Mouse (Mus musculus) forebrain, embryonic 12.5 days (tissue): ENCODE data around the gene Sema3a. TPM values are rescaled to one million over a fixed set of nuclear protein-coding genes. Genes with fewer than 3 reads are reported as not detected.

Source experiments
- ATAC-seq: fragments of 200-750 bp; cut with Nextera tagmentation; 2 replicates; pipeline ENCODE4 v1.8.0; 2017; ENCODE audit warnings: moderate TSS enrichment; ENCODE audit not compliant: low FRiP score
- H3K27ac ChIP-seq: fragments of 300-500 bp; sonication (generic); 2 replicates; pipeline ENCODE4 v1.5.1; 2016; ENCODE audit warnings: mild to moderate bottlenecking
- H3K27me3 ChIP-seq: fragments of 300-500 bp; sonication (generic); 2 replicates; pipeline ENCODE4 v1.6.1; 2016; ENCODE audit warnings: mild to moderate bottlenecking
- H3K36me3 ChIP-seq: fragments of 300-500 bp; sonication (generic); replicated peaks from 2 replicates; pipeline ENCODE4 v1.6.1; 2016; ENCODE audit warnings: mild to moderate bottlenecking
- H3K4me1 ChIP-seq: fragments of 300-500 bp; sonication (generic); 2 replicates; pipeline ENCODE4 v1.6.1; 2016
- H3K4me2 ChIP-seq: fragments of 300-500 bp; sonication (generic); 2 replicates; pipeline ENCODE4 v1.6.1; 2016; ENCODE audit warnings: mild to moderate bottlenecking, moderate library complexity
- H3K4me3 ChIP-seq: fragments of 300-500 bp; sonication (generic); replicated peaks from 2 replicates; pipeline ENCODE4 v1.5.1; 2016; ENCODE audit warnings: mild to moderate bottlenecking
- H3K9ac ChIP-seq: fragments of 300-500 bp; sonication (generic); 2 replicates; pipeline ENCODE4 v1.6.1; 2016; ENCODE audit warnings: mild to moderate bottlenecking
- H3K9me3 ChIP-seq: fragments of 300-500 bp; sonication (generic); 2 replicates; pipeline ENCODE4 v1.6.1; 2016
- WGBS: fragments of 180-500 bp; shearing (Covaris S2); methylation state at CpG from one replicate; pipeline ENCODE4 v1.1.7; 2016; 5-methylcytosine and 5-hydroxymethylcytosine counted together
- polyA plus RNA-seq: library from polyadenylated mRNA; unstranded; fragments of >200 nt; fragmentation: Nextera tagmentation; extraction: Ambion mirVana; gene quantifications from 2 replicates; pipeline ENCODE4 v1.2.1, GENCODE M21; 2016

Gene Sema3a
- polyA plus RNA-seq, 1 experiment from 2014 or later: 20.4 TPM

GRCm38 (mm10) chr5:13389995-13390394 is 264.8 kb downstream of the Sema3a start:
- no peaks in the 10 kb centered on the region for H3K9me3 ChIP-seq
- WGBS: 83% methylated on average over 3 of the region's 3 CpGs
- H3K4me2 ChIP-seq: no peak overlapping the region
- 0 out of 2 replicates have a peak, but pooled peaks cover 3% of the 10 kb centered on the region for H3K27me3 ChIP-seq
- H3K9ac ChIP-seq: no peak overlapping the region
- H3K27ac ChIP-seq: no peak overlapping the region
- H3K4me3 ChIP-seq: no peak overlapping the region
- ATAC-seq: no peak
- peaks cover 5% of the 10 kb centered on the region; the same call in 1 of the 2 replicates for H3K4me1 ChIP-seq
- H3K36me3 ChIP-seq: no peaks in the 10 kb centered on the region

- Histone ChIP-seq H3K4me3 (no peak overlapping the region), H3K4me1 (no peaks in the 10 kb centered on the region), H3K4me2 (no peak overlapping the region), H3K9me3 (no peaks in the 10 kb centered on the region), H3K36me3 (no peaks in the 10 kb centered on the region), H3K27ac (no peak overlapping the region), H3K27me3 (0 out of 2 replicates have a peak, but pooled peaks cover 3% of the 10 kb centered on the region), H3K9ac (no peak overlapping the region)
- WGBS: 18% methylated on average over 1 of the region's 1 CpGs
- ATAC-seq: peak; percentile 63
Observed at GRCm38 (mm10) chr5:13405432-13405831, 280.2 kb downstream of the Sema3a start.

GRCm38 (mm10) chr5:13406131-13406530 is 280.9 kb downstream of the Sema3a start:
- Histone ChIP-seq H3K4me2 (no peak overlapping the region), H3K27me3 (0 out of 2 replicates have a peak, but pooled peaks cover 3% of the 10 kb centered on the region), H3K4me1 (no peaks in the 10 kb centered on the region), H3K4me3 (no peak overlapping the region), H3K27ac (no peak overlapping the region), H3K36me3 (no peaks in the 10 kb centered on the region), H3K9ac (no peak overlapping the region), H3K9me3 (no peaks in the 10 kb centered on the region)
- ATAC-seq: no peak
- 93% methylated on average over 2 of the region's 2 CpGs for WGBS

- H3K36me3 ChIP-seq: no peaks in the 10 kb centered on the region
- no peaks in the 10 kb centered on the region for H3K27me3 ChIP-seq
- H3K9ac ChIP-seq: no peak overlapping the region
- H3K27ac ChIP-seq: no peak overlapping the region
- H3K9me3 ChIP-seq: no peaks in the 10 kb centered on the region
- ATAC-seq: no peak
- no peaks in the 10 kb centered on the region; the same call in 1 of the 2 replicates for H3K4me1 ChIP-seq
- no peak overlapping the region for H3K4me3 ChIP-seq
- no peak overlapping the region for H3K4me2 ChIP-seq
- 83% methylated on average over 2 of the region's 2 CpGs for WGBS
Observed at GRCm38 (mm10) chr5:13411920-13412319, 286.7 kb downstream of the Sema3a start.

GRCm38 (mm10) chr5:13413915-13414525 is 288.8 kb downstream of the Sema3a start:
- no peaks in the 10 kb centered on the region; the same call in 1 of the 2 replicates for H3K4me1 ChIP-seq
- 19% methylated on average over 2 of the region's 2 CpGs for WGBS
- no peaks in the 10 kb centered on the region for H3K9me3 ChIP-seq
- H3K9ac ChIP-seq: no peak overlapping the region
- no peaks in the 10 kb centered on the region for H3K36me3 ChIP-seq
- H3K4me3 ChIP-seq: no peak overlapping the region
- no peaks in the 10 kb centered on the region for H3K27me3 ChIP-seq
- no peak overlapping the region for H3K4me2 ChIP-seq
- peak; percentile 91; the same call in 1 of the 2 replicates for ATAC-seq
- 0 out of 2 replicates have a peak overlapping the region, but pooled peaks have one; percentile 15 for H3K27ac ChIP-seq

GRCm38 (mm10) chr5:13416960-13417710 is 291.9 kb downstream of the Sema3a start:
- Histone ChIP-seq H3K4me2 (no peak overlapping the region), H3K36me3 (no peaks in the 10 kb centered on the region)
- no peak for ATAC-seq

GRCm38 (mm10) chr5:13421276-13421925 is 296.2 kb downstream of the Sema3a start:
- Histone ChIP-seq H3K27me3 (no peaks in the 10 kb centered on the region), H3K36me3 (no peaks in the 10 kb centered on the region), H3K4me2 (no peak overlapping the region), H3K4me1 (no peaks in the 10 kb centered on the region), H3K4me3 (no peak overlapping the region), H3K27ac (no peak overlapping the region), H3K9me3 (no peaks in the 10 kb centered on the region), H3K9ac (no peak overlapping the region)
- WGBS: 60% methylated on average over 5 of the region's 5 CpGs
- ATAC-seq: no peak

More at GRCm38 (mm10) chr5:13416960-13417710, 291.9 kb downstream of the Sema3a start:
- H3K9ac ChIP-seq: no peak overlapping the region
- no peak overlapping the region for H3K27ac ChIP-seq
- no peaks in the 10 kb centered on the region for H3K9me3 ChIP-seq
- 23% methylated on average over 3 of the region's 3 CpGs for WGBS
- no peak overlapping the region for H3K4me3 ChIP-seq
- H3K27me3 ChIP-seq: no peaks in the 10 kb centered on the region
- no peaks in the 10 kb centered on the region; the same call in 1 of the 2 replicates for H3K4me1 ChIP-seq

- WGBS: 55% methylated on average over 1 of the region's 1 CpGs
- Histone ChIP-seq H3K9ac (no peak overlapping the region), H3K9me3 (no peaks in the 10 kb centered on the region), H3K4me1 (no peaks in the 10 kb centered on the region), H3K4me3 (no peak overlapping the region), H3K4me2 (no peak overlapping the region), H3K27me3 (no peaks in the 10 kb centered on the region), H3K27ac (no peak overlapping the region), H3K36me3 (no peaks in the 10 kb centered on the region)
- ATAC-seq: no peak
Observed at GRCm38 (mm10) chr5:13428702-13429101, 303.5 kb downstream of the Sema3a start.

- Histone ChIP-seq H3K36me3 (no peaks in the 10 kb centered on the region), H3K4me1 (no peaks in the 10 kb centered on the region), H3K4me2 (no peak overlapping the region), H3K9ac (no peak overlapping the region), H3K4me3 (no peak overlapping the region), H3K27ac (no peak overlapping the region), H3K27me3 (no peaks in the 10 kb centered on the region), H3K9me3 (no peaks in the 10 kb centered on the region)
- no peak for ATAC-seq
- 92% methylated on average over 2 of the region's 2 CpGs for WGBS
Observed at GRCm38 (mm10) chr5:13431827-13432226, 306.6 kb downstream of the Sema3a start.

GRCm38 (mm10) chr5:13432574-13432973 is 307.4 kb downstream of the Sema3a start:
- no peaks in the 10 kb centered on the region for H3K36me3 ChIP-seq
- no peaks in the 10 kb centered on the region for H3K9me3 ChIP-seq
- no peaks in the 10 kb centered on the region for H3K4me1 ChIP-seq
- no peak for ATAC-seq
- WGBS: 89% methylated on average over 3 of the region's 3 CpGs
- no peak overlapping the region for H3K4me3 ChIP-seq
- H3K9ac ChIP-seq: no peak overlapping the region
- no peak overlapping the region for H3K4me2 ChIP-seq
- H3K27me3 ChIP-seq: no peaks in the 10 kb centered on the region
- no peak overlapping the region for H3K27ac ChIP-seq

- no peaks in the 10 kb centered on the region for H3K27me3 ChIP-seq
- no peak for ATAC-seq
- H3K4me2 ChIP-seq: no peak overlapping the region
- H3K27ac ChIP-seq: no peak overlapping the region
- H3K4me3 ChIP-seq: no peak overlapping the region
- WGBS: 72% methylated on average over 2 of the region's 2 CpGs
- H3K4me1 ChIP-seq: no peaks in the 10 kb centered on the region
- H3K36me3 ChIP-seq: no peaks in the 10 kb centered on the region
- H3K9ac ChIP-seq: no peak overlapping the region
- H3K9me3 ChIP-seq: no peaks in the 10 kb centered on the region
Observed at GRCm38 (mm10) chr5:13433303-13433702, 308.1 kb downstream of the Sema3a start.

- no peak overlapping the region for H3K4me2 ChIP-seq
- no peak overlapping the region for H3K27ac ChIP-seq
- no peaks in the 10 kb centered on the region for H3K4me1 ChIP-seq
- ATAC-seq: no peak
- H3K36me3 ChIP-seq: no peaks in the 10 kb centered on the region
- no peak overlapping the region for H3K4me3 ChIP-seq
- H3K9ac ChIP-seq: no peak overlapping the region
- H3K27me3 ChIP-seq: no peaks in the 10 kb centered on the region
- no peaks in the 10 kb centered on the region for H3K9me3 ChIP-seq
Observed at GRCm38 (mm10) chr5:13441112-13441511, 315.9 kb downstream of the Sema3a start.
